Mouse (Mus musculus): Measurements from ENCODE around the gene Olfr91.
A peak's percentile ranks its signal among the peaks of the same experiment; 100 is the strongest.

The Olfr91 gene

DNA sequence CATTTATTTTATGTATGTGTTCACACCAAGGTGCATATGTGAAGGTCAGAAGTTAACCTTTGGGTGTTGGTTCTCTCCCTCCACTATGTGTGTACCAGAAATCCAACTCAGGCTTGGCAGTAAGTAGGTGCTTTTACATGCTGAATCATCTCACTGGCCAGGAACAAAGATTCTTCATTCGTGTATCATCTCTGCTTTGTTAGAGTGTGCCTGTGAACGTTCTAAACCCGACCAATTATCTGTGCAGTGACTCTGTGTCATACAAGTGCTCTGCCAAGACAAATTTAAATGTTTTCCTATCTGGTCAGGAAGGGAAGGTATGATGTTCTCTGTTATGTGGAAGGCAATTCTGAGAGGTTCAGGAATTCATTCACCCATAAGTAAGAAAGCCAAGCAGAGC, 36.6 kb downstream of the Olfr91 start:
- no peak for DNase-seq (ENCODE audit: low read depth, low spot score)

DNA sequence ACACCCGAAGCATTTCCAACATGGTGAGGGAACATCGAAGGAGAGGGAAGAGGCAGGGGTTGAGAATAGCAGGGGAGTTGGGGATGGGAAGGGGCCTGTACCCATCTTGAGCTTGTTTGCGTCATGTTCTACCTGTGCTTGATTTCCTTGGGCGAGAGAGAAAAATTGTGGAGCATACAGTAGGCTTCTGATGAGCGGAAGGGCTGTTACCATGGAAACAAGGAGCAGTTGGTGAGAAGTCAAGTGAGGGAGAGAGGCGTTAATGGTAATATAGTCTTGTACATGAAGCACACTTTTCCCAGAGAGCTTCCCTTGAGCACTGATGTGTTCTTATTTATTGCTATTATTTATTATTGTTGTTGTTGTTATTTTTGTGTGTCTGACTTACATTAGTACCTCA, 41.1 kb downstream of the Olfr91 start:
- no peak for DNase-seq (ENCODE audit: low read depth, low spot score)

GRCm38 (mm10) chr17:37051745-37052144, 46.3 kb downstream of the Olfr91 start:
- DNase-seq (ENCODE audit: low read depth, low spot score), result no peak

DNA sequence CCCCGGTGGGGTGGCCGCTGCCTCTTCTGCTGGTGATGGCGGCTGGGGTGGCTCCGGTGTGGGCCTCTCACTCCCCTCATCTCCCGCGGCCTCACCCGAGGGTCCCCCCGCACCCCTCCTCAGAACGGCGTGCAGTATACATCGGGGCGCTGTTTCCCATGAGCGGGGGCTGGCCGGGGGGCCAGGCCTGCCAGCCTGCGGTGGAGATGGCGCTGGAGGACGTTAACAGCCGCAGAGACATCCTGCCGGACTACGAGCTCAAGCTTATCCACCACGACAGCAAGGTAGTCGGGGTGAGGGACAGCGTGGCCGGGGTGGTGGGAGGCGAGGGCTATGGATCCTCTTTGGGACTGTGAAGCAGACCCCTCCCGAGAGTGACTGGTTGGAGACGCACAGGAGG, 47.2 kb downstream of the Olfr91 start:
- peak; percentile 7 for DNase-seq (ENCODE audit: low read depth, low spot score)

GRCm38 (mm10) chr17:37050399-37050798, 47.7 kb downstream of the Olfr91 start:
- peak; percentile 35 for DNase-seq (ENCODE audit: low read depth, low spot score)

- peak; percentile 49 for DNase-seq (ENCODE audit: low read depth, low spot score)
These were observed 48.3 kb downstream of the Olfr91 start for GRCm38 (mm10) chr17:37049570-37050310.

DNA sequence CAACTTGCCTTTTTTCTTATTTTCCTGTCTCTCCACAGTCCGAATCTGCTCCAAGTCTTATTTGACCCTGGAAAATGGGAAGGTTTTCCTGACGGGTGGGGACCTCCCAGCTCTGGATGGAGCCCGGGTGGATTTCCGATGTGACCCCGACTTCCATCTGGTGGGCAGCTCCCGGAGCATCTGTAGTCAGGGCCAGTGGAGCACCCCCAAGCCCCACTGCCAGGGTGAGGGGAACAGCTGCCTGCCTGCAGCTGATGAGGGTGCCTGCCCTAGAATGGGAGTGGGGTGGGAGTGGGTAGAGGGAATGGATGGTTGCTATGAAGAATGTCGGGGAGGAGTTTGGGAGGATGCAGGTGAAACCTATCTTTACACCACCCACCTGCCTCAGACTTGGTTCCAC, 49.7 kb downstream of the Olfr91 start:
- DNase-seq (ENCODE audit: low read depth, low spot score), result no peak

GRCm38 (mm10) chr17:37047981-37048380, 50.1 kb downstream of the Olfr91 start:
- DNase-seq (ENCODE audit: low read depth, low spot score), result peak; percentile 58

DNA sequence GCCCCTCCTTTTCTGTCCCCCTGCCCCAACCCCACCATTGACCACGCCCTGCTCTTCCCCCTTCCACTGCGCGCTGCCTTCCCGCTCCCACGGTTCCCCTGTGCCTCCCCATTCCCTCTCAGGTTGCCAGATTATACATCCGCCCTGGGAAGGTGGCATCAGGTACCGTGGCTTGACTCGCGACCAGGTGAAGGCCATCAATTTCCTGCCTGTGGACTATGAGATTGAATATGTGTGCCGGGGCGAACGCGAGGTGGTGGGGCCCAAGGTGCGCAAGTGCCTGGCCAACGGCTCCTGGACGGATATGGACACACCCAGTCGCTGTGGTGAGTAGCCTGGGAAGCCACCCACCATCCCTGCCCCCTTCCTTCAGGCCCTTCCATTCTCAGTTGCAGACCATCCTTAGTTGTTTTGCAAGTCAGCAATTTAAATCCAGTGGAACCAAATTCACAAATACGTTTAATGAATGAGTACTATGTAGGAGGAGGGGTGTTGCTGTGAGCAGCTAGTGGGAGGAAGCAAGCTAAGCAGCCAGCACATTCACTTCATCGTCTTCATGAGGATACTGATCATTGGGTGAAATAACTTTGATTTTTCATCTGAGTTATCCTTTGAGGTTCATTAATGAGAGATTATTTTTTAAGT, 50.6 kb downstream of the Olfr91 start:
- peak; percentile 10 for DNase-seq (ENCODE audit: low read depth, low spot score)

DNA sequence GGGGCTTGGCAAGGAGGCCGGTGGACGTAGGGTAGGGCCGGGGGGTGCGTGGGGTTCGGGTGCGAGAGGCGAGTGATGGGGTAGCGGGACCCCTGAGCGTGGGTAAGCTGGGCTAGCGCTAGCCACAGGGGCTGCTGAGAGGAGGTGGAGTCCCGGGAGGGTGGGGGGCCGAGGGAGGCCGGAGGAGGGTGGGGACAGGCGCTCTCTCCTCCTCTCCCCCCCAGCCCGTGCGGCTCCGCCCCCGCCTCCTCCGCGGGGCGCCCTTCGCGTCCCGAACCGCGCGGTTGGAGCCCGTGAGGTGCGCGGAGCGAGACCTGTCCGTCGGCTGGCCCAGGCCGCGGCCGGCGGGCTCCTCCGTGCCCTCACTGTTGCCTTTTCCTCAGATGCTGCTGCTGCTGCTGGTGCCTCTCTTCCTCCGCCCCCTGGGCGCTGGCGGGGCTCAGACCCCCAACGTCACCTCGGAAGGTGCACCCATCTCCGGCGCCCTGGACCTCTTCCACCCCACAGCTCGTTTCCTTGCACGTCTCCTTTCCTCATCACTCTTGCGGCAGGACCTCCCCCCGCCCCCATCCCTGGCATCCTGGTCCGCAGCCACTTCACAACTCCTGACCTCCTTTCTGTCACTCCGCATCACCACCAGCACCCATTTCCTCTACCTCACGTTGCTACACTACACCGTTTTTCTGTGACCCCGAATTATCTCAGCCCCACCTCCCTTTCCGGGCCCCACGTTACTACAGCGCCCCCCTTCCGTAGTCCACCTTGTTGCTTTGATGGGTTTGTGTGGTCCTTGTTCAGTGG, 51.6 kb downstream of the Olfr91 start:
- peak; percentile 72 for DNase-seq (ENCODE audit: low read depth, low spot score)

GRCm38 (mm10) chr17:37045611-37046311, 52.3 kb downstream of the Olfr91 start, which contains the start of gene Gabbr1:
Gene Gabbr1 (plus strand): TSS chr17:37045966.
- DNase-seq (ENCODE audit: low read depth, low spot score), result peak; percentile 88

DNA sequence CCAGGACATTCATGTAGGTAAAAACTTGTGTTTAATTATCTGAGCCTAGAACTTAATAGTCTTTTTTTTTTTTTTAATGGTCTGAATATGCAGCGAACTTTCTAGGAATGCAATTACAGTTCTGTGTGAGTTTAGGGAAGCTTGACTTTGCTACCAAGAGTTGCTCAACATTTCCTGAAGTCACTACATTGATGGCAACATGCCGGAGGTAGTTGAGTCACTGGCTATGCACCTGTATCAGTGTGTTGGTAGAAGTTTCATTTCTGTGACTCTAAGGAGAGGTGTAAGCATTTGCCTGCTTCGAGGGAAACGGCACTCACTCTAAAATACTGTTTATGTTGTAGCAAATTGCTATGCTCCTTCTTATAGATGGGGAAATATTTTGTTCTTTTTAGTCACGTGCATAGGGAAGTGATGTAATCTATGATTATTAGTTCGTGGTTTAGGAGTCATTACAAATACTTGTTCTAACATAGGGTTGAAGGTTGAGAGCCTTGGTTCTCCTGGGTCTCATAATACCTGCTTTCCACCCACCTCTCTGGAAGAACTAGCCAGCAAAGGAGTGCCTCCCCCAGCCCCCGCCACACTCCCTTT, 53.3 kb downstream of the Olfr91 start:
- DNase-seq (ENCODE audit: low read depth, low spot score), result no peak

Data from CD4-positive helper T cell, adult 2 months (primary cell).